Mouse (Mus musculus): ENCODE data around the gene Yy1. TPM values are rescaled to one million over a fixed set of nuclear protein-coding genes. Genes with fewer than 3 reads are reported as not detected.

Gene Yy1
- polyA plus RNA-seq (2015; fragmentation: Nextera tagmentation; extraction: Ambion mirVana) = 16.0 and 16.5 TPM in 2 replicates

DNA sequence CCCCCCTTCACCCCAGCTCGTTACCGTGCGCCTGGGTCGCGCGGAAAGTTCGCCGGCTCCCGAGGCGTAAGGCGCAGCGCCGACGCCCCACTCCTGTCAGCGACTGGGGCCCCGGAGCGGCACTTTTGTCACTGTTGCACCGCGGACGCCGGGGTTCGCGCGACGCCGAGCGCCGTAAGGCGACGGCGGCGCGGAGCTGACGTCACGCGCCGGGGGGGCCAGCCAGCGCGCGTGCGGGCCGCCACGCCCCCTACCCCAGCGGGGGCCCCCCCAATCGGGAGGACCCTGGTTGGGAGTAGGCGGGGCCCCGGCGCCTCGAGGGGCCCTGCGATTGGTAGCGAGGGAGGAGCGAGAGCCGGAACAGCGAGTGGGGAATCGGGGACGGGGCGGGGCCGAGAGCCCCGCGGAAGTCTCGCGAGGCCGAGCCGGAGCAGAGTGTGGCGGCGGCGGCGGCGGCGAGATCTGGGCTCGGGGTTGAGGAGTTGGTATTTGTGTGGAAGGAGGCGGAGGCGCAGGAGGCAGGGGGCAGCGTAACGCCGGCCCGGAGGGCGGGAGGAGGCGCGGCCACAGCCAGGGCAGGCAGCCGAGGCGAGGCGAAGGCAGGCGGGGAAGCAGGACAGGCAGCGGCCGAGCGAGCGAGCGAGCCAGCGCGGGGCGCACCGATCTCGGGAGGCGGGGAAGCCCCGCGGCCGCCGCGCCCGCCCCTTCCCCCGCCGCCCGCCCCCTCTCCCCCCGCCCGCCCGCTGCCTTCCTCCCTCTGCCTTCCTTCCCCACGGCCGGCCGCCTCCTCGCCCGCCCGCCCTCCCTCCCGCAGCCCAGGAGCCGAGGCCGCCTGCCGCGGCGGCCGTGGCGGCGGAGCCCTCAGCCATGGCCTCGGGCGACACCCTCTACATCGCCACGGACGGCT lies at the start of gene Yy1:
Gene Yy1 (plus strand): TSS at position 428 of the 907 bp plus-strand sequence.
- Histone ChIP-seq H3K4me3 (replicated peaks) (peak within 1 kb of the TSS; percentile 65), H3K27me3 (no peaks in the 10 kb centered on the region), H3K4me2 (replicated peaks) (peak within 1 kb of the TSS; percentile 43), H3K9ac (peak within 1 kb of the TSS; percentile 92), H3K36me3 (no peaks in the 10 kb centered on the region), H3K27ac (replicated peaks) (peak within 1 kb of the TSS; percentile 99), H3K4me1 (peaks cover 18% of the 10 kb centered on the region), H3K9me3 (replicated peaks) (no peaks in the 10 kb centered on the region)
- peak; percentile 94 for ATAC-seq (ENCODE audit: insufficient number of reproducible peaks, low FRiP score, low TSS enrichment, low read depth)
- under 1% methylated on average over 94 of the region's 127 CpGs for WGBS

DNA sequence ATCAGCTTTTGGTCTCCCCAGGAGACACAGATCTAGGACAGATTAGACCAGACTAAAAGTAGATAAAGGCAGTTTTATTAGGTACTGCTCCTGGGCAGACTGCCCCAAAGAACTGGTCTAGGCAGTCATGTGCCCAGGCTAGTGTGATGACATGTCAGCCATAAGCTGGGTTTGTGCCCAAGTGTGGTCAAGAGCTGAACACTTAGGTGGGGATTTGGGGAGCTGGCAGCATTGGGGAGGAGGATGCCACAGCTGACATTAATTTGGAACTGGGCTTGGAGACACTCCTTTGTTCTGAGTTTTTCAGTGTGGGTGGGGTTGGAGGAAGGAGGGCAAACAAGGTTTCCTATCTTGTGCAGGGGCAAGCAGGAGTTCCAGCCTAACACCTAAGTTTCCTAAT lies 46.8 kb upstream of the Yy1 start:
- Histone ChIP-seq H3K9me3 (replicated peaks) (no peaks in the 10 kb centered on the region), H3K4me1 (no peaks in the 10 kb centered on the region), H3K27me3 (no peaks in the 10 kb centered on the region), H3K27ac (replicated peaks) (no peak overlapping the region), H3K36me3 (no peaks in the 10 kb centered on the region), H3K4me2 (replicated peaks) (no peak overlapping the region), H3K9ac (no peak overlapping the region), H3K4me3 (replicated peaks) (no peak overlapping the region)
- ATAC-seq (ENCODE audit: insufficient number of reproducible peaks, low FRiP score, low TSS enrichment, low read depth) = no peak

DNA sequence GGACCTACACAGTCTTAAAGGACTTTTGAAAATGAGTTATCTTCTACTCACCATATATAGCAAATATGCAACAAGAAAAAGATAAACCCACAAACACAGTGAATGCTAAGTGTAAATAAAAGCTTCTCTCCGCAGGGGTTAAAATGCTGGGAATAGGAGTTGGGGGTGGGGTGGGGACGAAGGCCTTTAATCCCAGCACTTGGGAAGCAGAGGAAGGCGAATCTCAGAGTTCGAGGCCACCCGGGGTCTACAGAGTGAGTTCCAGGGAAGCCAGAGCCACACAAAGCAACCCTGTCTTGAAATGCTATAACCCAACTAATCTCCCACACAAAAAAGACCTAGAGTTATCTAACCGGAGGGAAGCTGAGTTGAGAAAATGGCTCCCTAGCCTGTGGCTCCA lies 43.8 kb upstream of the Yy1 start:
- Histone ChIP-seq H3K9ac (no peak overlapping the region), H3K9me3 (replicated peaks) (no peaks in the 10 kb centered on the region), H3K36me3 (no peaks in the 10 kb centered on the region), H3K27me3 (no peaks in the 10 kb centered on the region), H3K4me1 (no peaks in the 10 kb centered on the region), H3K4me2 (replicated peaks) (no peak overlapping the region), H3K27ac (replicated peaks) (no peak overlapping the region), H3K4me3 (replicated peaks) (no peak overlapping the region)
- ATAC-seq (ENCODE audit: insufficient number of reproducible peaks, low FRiP score, low TSS enrichment, low read depth) = no peak
- 58% methylated on average over 6 of the region's 6 CpGs for WGBS

DNA sequence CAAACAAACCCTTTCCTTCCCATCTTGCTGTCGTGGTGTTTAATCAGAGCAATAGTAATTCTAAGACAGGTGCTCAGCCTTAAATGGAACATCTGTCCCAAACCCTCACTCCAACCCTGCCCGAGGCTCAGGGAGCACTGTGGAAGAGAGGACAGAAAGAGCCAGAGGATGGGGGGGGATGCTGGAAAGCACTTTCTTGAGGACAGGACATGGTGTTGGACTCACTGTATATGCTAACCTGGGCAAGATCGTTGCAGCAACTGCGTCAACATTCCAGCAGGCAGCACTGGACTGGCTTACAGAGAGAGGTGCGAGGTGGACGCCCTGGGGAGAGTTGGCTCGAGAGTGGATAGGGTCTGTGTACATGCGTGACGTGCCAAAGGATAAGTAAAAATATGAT lies 43.3 kb upstream of the Yy1 start:
- no peak; the same call in 1 of the 2 replicates for ATAC-seq (ENCODE audit: insufficient number of reproducible peaks, low FRiP score, low TSS enrichment, low read depth)
- Histone ChIP-seq H3K9me3 (replicated peaks) (no peaks in the 10 kb centered on the region), H3K9ac (no peak overlapping the region), H3K27ac (replicated peaks) (no peak overlapping the region), H3K36me3 (no peaks in the 10 kb centered on the region), H3K4me1 (no peaks in the 10 kb centered on the region), H3K4me2 (replicated peaks) (no peak overlapping the region), H3K27me3 (no peaks in the 10 kb centered on the region), H3K4me3 (replicated peaks) (no peak overlapping the region)
- 76% methylated on average over 9 of the region's 9 CpGs for WGBS

DNA sequence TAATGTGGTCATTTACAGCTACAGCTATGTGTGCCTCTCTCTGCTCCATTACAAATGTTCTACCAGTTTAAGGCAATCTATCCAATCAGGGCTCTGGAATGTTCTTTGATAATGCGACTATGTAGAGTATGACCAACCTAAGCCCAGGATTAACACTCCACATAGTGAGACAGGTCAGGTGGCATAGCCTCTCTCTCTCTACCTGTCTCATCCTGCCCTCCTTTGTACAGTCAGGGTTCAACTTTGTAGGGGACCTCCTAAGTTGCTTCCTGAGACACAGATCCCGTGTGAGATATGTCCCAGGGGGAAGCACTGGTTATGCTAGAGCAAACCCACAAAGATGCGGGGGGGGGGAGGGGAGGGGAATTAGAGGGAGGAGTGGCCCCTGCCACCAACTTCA lies 42.5 kb upstream of the Yy1 start:
- Histone ChIP-seq H3K9me3 (replicated peaks) (no peaks in the 10 kb centered on the region), H3K4me1 (no peaks in the 10 kb centered on the region), H3K36me3 (no peaks in the 10 kb centered on the region), H3K4me2 (replicated peaks) (no peak overlapping the region), H3K4me3 (replicated peaks) (no peak overlapping the region), H3K27ac (replicated peaks) (no peak overlapping the region), H3K9ac (no peak overlapping the region), H3K27me3 (no peaks in the 10 kb centered on the region)
- 53% methylated on average over 3 of the region's 3 CpGs for WGBS
- no peak for ATAC-seq (ENCODE audit: insufficient number of reproducible peaks, low FRiP score, low TSS enrichment, low read depth)

DNA sequence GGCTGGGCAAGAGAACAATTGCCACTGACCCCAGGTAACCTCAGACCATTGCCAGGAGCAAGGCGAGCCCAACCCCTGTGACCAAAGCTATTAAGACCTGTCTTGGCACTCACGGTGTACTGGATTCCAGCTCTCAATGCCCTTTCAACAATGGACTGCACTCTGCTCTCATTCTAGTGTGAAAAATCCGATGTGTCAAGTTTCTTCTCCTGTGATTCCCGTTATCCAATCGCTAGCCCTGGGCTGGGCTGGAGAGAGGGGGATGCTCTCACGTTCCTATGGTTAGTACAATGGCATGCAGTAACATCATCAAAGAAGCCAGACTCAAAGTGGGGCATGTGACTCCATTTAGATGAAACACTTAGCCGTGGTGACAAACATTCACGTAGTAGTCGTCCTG lies 41.0 kb upstream of the Yy1 start:
- H3K9me3 ChIP-seq (replicated peaks) = no peaks in the 10 kb centered on the region
- no peaks in the 10 kb centered on the region for H3K4me1 ChIP-seq
- H3K27me3 ChIP-seq = no peaks in the 10 kb centered on the region
- no peak overlapping the region for H3K4me2 ChIP-seq (replicated peaks)
- H3K36me3 ChIP-seq = no peaks in the 10 kb centered on the region
- no peak overlapping the region for H3K27ac ChIP-seq (replicated peaks)
- WGBS = 50% methylated on average over 9 of the region's 9 CpGs
- H3K4me3 ChIP-seq (replicated peaks) = no peak overlapping the region
- H3K9ac ChIP-seq = no peak overlapping the region
- ATAC-seq (ENCODE audit: insufficient number of reproducible peaks, low FRiP score, low TSS enrichment, low read depth) = no peak

DNA sequence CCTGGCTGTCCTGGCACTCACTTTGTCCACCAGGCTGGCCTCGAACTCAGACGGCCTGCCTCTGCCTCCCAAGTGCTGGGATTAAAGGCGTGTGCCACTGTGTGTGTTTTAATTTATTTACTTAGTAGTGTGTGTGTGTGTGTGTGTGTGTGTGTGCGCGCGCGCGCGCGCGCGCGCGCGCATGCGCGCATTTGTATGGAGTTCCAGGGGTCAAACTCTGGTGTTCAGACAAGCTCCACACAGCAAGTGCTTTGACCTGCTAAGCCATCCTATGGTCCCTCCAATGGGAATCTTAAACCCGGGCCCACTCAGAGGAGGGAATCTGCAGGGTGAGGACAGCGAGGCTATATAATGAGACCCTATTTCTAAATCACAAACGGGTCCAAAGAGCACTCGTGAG lies 37.6 kb upstream of the Yy1 start:
- ATAC-seq (ENCODE audit: insufficient number of reproducible peaks, low FRiP score, low TSS enrichment, low read depth) = no peak
- Histone ChIP-seq H3K9me3 (replicated peaks) (no peaks in the 10 kb centered on the region), H3K4me2 (replicated peaks) (no peak overlapping the region), H3K36me3 (no peaks in the 10 kb centered on the region), H3K27ac (replicated peaks) (no peak overlapping the region), H3K27me3 (no peaks in the 10 kb centered on the region), H3K4me1 (peaks cover 5% of the 10 kb centered on the region; the same call in 1 of the 2 replicates), H3K4me3 (replicated peaks) (no peak overlapping the region), H3K9ac (no peak overlapping the region)
- WGBS = 90% methylated on average over 21 of the region's 21 CpGs

DNA sequence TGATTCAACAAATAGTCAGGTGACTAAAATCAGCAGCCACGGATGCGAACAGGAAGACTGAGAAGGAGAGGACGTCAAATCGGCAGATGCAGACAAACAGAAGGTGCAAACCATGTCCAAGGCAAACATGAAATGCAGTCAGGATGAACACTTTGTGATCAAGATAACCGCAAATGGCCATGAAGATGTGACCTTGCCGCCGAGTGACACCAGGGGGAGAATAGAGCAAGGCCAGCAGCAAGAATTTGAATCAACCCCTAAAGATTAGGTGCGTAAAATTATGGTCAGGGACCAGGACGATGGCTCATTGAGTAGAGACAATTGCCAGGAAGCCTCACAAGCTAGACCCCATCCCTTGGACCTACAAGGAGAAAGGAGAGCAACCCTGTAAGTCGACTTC lies 36.2 kb upstream of the Yy1 start:
- Histone ChIP-seq H3K4me3 (replicated peaks) (no peak overlapping the region), H3K27me3 (no peaks in the 10 kb centered on the region), H3K9ac (no peak overlapping the region), H3K36me3 (no peaks in the 10 kb centered on the region), H3K4me1 (peaks cover 5% of the 10 kb centered on the region; the same call in 1 of the 2 replicates), H3K9me3 (replicated peaks) (no peaks in the 10 kb centered on the region), H3K27ac (replicated peaks) (no peak overlapping the region), H3K4me2 (replicated peaks) (no peak overlapping the region)
- ATAC-seq (ENCODE audit: insufficient number of reproducible peaks, low FRiP score, low TSS enrichment, low read depth) = no peak
- WGBS = 91% methylated on average over 10 of the region's 10 CpGs

DNA sequence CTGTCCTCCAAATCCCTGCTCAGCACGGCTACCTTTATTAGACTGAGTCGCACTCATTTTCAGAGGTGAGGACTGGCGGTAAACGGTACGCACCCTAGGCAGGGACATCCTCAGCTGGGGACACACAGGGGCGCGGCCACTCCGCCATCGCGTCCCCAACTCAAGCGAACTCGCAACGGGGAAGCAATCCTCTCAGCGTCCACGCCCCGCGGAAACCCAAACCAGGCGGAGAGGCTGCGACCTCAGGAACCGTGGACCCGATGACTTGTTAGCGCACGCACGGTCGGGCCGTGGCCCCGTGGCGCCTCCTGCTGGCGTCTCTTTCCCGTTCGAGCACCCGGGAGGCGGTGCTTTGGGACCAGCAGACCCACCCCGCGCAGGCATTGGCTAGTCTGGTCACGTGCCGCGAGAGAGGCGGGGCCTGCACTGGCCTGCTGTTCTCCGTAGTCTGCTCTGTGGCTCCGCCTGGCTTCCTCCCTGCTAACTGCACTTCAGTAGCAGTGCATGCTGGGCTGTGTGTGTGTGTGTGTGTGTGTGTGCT lies 35.0 kb upstream of the Yy1 start:
- Histone ChIP-seq H3K27me3 (no peaks in the 10 kb centered on the region), H3K4me1 (peaks cover 5% of the 10 kb centered on the region; the same call in 1 of the 2 replicates), H3K9me3 (replicated peaks) (no peaks in the 10 kb centered on the region), H3K4me3 (replicated peaks) (peak overlapping the region; percentile 73), H3K4me2 (replicated peaks) (peak overlapping the region; percentile 80), H3K36me3 (no peaks in the 10 kb centered on the region), H3K9ac (peak overlapping the region; percentile 71), H3K27ac (replicated peaks) (peak overlapping the region; percentile 39; the same call in 1 of the 2 replicates)
- peak; percentile 98 for ATAC-seq (ENCODE audit: insufficient number of reproducible peaks, low FRiP score, low TSS enrichment, low read depth)
- under 1% methylated on average over 41 of the region's 41 CpGs for WGBS

DNA sequence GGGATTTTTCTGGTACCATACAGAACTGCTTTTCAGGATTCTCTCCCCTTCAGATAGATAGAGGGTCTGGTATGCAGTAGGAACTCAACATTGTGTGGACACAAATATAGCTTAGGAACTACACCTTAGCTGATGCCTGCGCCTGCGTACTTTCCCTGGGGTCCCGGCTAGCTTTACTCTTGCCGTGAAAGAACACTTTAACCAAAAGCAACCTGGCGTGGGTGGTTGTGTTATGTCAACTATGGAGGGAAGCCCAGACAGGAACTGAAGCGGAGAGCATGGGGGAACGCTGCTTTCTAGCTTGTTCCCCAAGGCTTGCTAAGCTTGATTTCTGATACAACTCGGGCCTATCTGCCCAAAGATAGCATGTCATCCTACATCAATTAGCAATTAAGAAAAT lies 34.5 kb upstream of the Yy1 start:
- no peaks in the 10 kb centered on the region for H3K27me3 ChIP-seq
- H3K9me3 ChIP-seq (replicated peaks) = no peaks in the 10 kb centered on the region
- H3K4me2 ChIP-seq (replicated peaks) = peak overlapping the region; percentile 80
- peaks cover 5% of the 10 kb centered on the region; the same call in 1 of the 2 replicates for H3K4me1 ChIP-seq
- H3K27ac ChIP-seq (replicated peaks) = 0 out of 2 replicates have a peak overlapping the region, but pooled peaks have one; percentile 28
- ATAC-seq (ENCODE audit: insufficient number of reproducible peaks, low FRiP score, low TSS enrichment, low read depth) = no peak
- WGBS = 53% methylated on average over 8 of the region's 8 CpGs
- H3K36me3 ChIP-seq = no peaks in the 10 kb centered on the region
- H3K9ac ChIP-seq = no peak overlapping the region
- peak overlapping the region; percentile 73 for H3K4me3 ChIP-seq (replicated peaks)

DNA sequence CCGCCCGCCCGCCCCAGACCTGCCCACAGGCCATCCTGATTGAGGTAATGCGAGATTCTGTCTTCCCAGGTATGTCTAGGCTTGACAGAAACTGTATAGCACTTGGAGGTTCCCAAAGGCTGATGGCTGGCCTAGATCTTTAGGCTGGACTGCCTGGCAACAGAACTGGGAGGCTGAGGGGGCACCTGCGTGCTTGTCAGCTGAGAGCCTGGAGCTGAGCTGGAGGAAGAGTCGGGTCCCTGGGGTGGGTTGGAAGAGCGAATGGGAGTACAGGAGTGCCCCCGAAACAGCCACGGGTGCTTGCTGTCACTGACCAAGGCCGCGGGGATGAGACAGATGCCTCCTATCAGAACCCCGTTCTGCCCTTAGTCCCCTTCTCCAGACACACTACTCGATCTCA lies 34.1 kb upstream of the Yy1 start:
- Histone ChIP-seq H3K4me1 (peaks cover 5% of the 10 kb centered on the region; the same call in 1 of the 2 replicates), H3K4me2 (replicated peaks) (no peak overlapping the region), H3K9me3 (replicated peaks) (no peaks in the 10 kb centered on the region), H3K9ac (no peak overlapping the region), H3K4me3 (replicated peaks) (no peak overlapping the region), H3K27me3 (no peaks in the 10 kb centered on the region), H3K36me3 (no peaks in the 10 kb centered on the region), H3K27ac (replicated peaks) (no peak overlapping the region)
- ATAC-seq (ENCODE audit: insufficient number of reproducible peaks, low FRiP score, low TSS enrichment, low read depth) = no peak
- 73% methylated on average over 13 of the region's 13 CpGs for WGBS

Data from embryonic facial prominence, embryonic 15.5 days (tissue).